Mouse (Mus musculus) midbrain, embryonic 13.5 days (tissue): ENCODE measurements around the gene Mrgprf. TPM values are rescaled to one million over a fixed set of nuclear protein-coding genes. Genes with fewer than 3 reads are reported as not detected.
A peak's percentile ranks its signal among the peaks of the same experiment; 100 is the strongest.

ENCODE experiments used
- ATAC-seq: fragments of 200-750 bp; cut with Nextera tagmentation; 2 replicates; pipeline ENCODE4 v1.8.0; 2017; ENCODE audit warnings: mild to moderate bottlenecking, moderate TSS enrichment, moderate library complexity
- H3K27ac ChIP-seq: fragments of 300-500 bp; sonication (generic); 2 replicates; pipeline ENCODE4 v1.5.1; 2015; ENCODE audit warnings: inconsistent platforms, mild to moderate bottlenecking, moderate library complexity
- H3K27me3 ChIP-seq: fragments of 300-500 bp; sonication (generic); 2 replicates; pipeline ENCODE4 v1.6.1; 2015; ENCODE audit warnings: mild to moderate bottlenecking, inconsistent platforms
- H3K36me3 ChIP-seq: fragments of 300-500 bp; sonication (generic); 2 replicates; pipeline ENCODE4 v1.6.1; 2015; ENCODE audit warnings: mild to moderate bottlenecking, inconsistent platforms
- H3K4me1 ChIP-seq: fragments of 300-500 bp; sonication (generic); replicated peaks from 2 replicates; pipeline ENCODE4 v1.6.1; 2015; ENCODE audit warnings: inconsistent platforms
- H3K4me2 ChIP-seq: fragments of 300-500 bp; sonication (generic); replicated peaks from 2 replicates; pipeline ENCODE4 v1.6.1; 2015; ENCODE audit warnings: moderate library complexity, mild to moderate bottlenecking, inconsistent platforms
- H3K4me3 ChIP-seq: fragments of 300-500 bp; sonication (generic); replicated peaks from 2 replicates; pipeline ENCODE4 v1.5.1; 2015; ENCODE audit warnings: mild to moderate bottlenecking, inconsistent platforms
- H3K9ac ChIP-seq: fragments of 300-500 bp; sonication (generic); replicated peaks from 2 replicates; pipeline ENCODE4 v1.6.1; 2015; ENCODE audit warnings: mild to moderate bottlenecking, inconsistent platforms
- H3K9me3 ChIP-seq: fragments of 300-500 bp; sonication (generic); 2 replicates; pipeline ENCODE4 v1.6.1; 2016; ENCODE audit warnings: mild to moderate bottlenecking, inconsistent platforms
- WGBS: fragments of 180-500 bp; shearing (Covaris S2); methylation state at CpG from one replicate; pipeline ENCODE4 v1.1.7; 2015; 5-methylcytosine and 5-hydroxymethylcytosine counted together
- polyA plus RNA-seq: library from polyadenylated mRNA; unstranded; fragments of >200 nt; fragmentation: Nextera tagmentation; extraction: Ambion mirVana; gene quantifications from 2 replicates; pipeline ENCODE4 v1.2.1, GENCODE M21; 2015

Mrgprf gene
- 2.4 and 2.8 TPM in 2 replicates for polyA plus RNA-seq

- Histone ChIP-seq H3K9me3 (no peaks in the 10 kb centered on the region), H3K4me3 (no peak within 1 kb of the TSS), H3K4me1 (peaks cover 16% of the 10 kb centered on the region), H3K4me2 (no peak within 1 kb of the TSS), H3K27ac (no peak within 1 kb of the TSS), H3K9ac (no peak within 1 kb of the TSS), H3K36me3 (no peaks in the 10 kb centered on the region), H3K27me3 (0 out of 2 replicates have a peak, but pooled peaks cover 5% of the 10 kb centered on the region)
- no peak for ATAC-seq
- 39% methylated on average over 12 of the region's 13 CpGs for WGBS
These were observed at the start of gene Mrgprf for GRCm38 (mm10) chr7:145300321-145301007. Mrgprf (plus strand) TSS chr7:145300828.

- WGBS: 26% methylated on average over 8 of the region's 8 CpGs
These were observed 47.7 kb upstream of the Mrgprf start for GRCm38 (mm10) chr7:145252715-145253476.

GRCm38 (mm10) chr7:145253986-145254630 is 46.5 kb upstream of the Mrgprf start:
- Histone ChIP-seq H3K4me3 (no peak overlapping the region), H3K4me2 (no peak overlapping the region), H3K9ac (no peak overlapping the region), H3K9me3 (no peaks in the 10 kb centered on the region), H3K36me3 (no peaks in the 10 kb centered on the region), H3K4me1 (no peaks in the 10 kb centered on the region), H3K27ac (no peak overlapping the region), H3K27me3 (no peaks in the 10 kb centered on the region)
- 81% methylated on average over 3 of the region's 3 CpGs for WGBS
- no peak for ATAC-seq

More at GRCm38 (mm10) chr7:145252715-145253476, 47.7 kb upstream of the Mrgprf start:
- Histone ChIP-seq H3K4me2 (no peak overlapping the region), H3K4me3 (no peak overlapping the region), H3K36me3 (no peaks in the 10 kb centered on the region), H3K9ac (peak overlapping the region; percentile 50; the same call in 1 of the 2 replicates), H3K4me1 (no peaks in the 10 kb centered on the region), H3K27ac (no peak overlapping the region), H3K9me3 (no peaks in the 10 kb centered on the region), H3K27me3 (no peaks in the 10 kb centered on the region)
- ATAC-seq: peak; percentile 80

GRCm38 (mm10) chr7:145256092-145256491 is 44.5 kb upstream of the Mrgprf start:
- Histone ChIP-seq H3K4me2 (no peak overlapping the region), H3K9me3 (no peaks in the 10 kb centered on the region), H3K4me1 (no peaks in the 10 kb centered on the region), H3K27ac (no peak overlapping the region), H3K4me3 (no peak overlapping the region), H3K27me3 (no peaks in the 10 kb centered on the region), H3K9ac (no peak overlapping the region), H3K36me3 (no peaks in the 10 kb centered on the region)
- 100% methylated on average over 1 of the region's 1 CpGs for WGBS
- ATAC-seq: no peak

- Histone ChIP-seq H3K4me1 (no peaks in the 10 kb centered on the region), H3K9ac (no peak overlapping the region), H3K27ac (no peak overlapping the region), H3K36me3 (peaks cover 7% of the 10 kb centered on the region; the same call in 1 of the 2 replicates), H3K4me2 (no peak overlapping the region), H3K4me3 (no peak overlapping the region), H3K9me3 (no peaks in the 10 kb centered on the region), H3K27me3 (no peaks in the 10 kb centered on the region)
- no peak for ATAC-seq
- 89% methylated on average over 9 of the region's 9 CpGs for WGBS
These were observed 36.4 kb upstream of the Mrgprf start for GRCm38 (mm10) chr7:145264202-145264601.

GRCm38 (mm10) chr7:145266011-145266410 is 34.6 kb upstream of the Mrgprf start:
- Histone ChIP-seq H3K4me3 (no peak overlapping the region), H3K4me1 (no peaks in the 10 kb centered on the region), H3K36me3 (peaks cover 11% of the 10 kb centered on the region; the same call in 1 of the 2 replicates), H3K4me2 (no peak overlapping the region), H3K9me3 (no peaks in the 10 kb centered on the region), H3K9ac (no peak overlapping the region), H3K27me3 (no peaks in the 10 kb centered on the region), H3K27ac (no peak overlapping the region)
- 88% methylated on average over 2 of the region's 2 CpGs for WGBS
- ATAC-seq: no peak

GRCm38 (mm10) chr7:145268890-145269289 is 31.7 kb upstream of the Mrgprf start:
- H3K9me3 ChIP-seq: no peaks in the 10 kb centered on the region
- 97% methylated on average over 7 of the region's 7 CpGs for WGBS
- no peak overlapping the region for H3K27ac ChIP-seq
- H3K4me1 ChIP-seq: no peaks in the 10 kb centered on the region
- H3K36me3 ChIP-seq: peaks cover 35% of the 10 kb centered on the region
- no peak overlapping the region for H3K4me2 ChIP-seq
- H3K27me3 ChIP-seq: no peaks in the 10 kb centered on the region
- no peak overlapping the region for H3K4me3 ChIP-seq
- no peak overlapping the region for H3K9ac ChIP-seq
- no peak for ATAC-seq

GRCm38 (mm10) chr7:145270955-145271354 is 29.7 kb upstream of the Mrgprf start:
- WGBS: 96% methylated on average over 5 of the region's 5 CpGs
- ATAC-seq: no peak
- H3K27ac ChIP-seq: no peak overlapping the region
- H3K4me2 ChIP-seq: no peak overlapping the region
- peaks cover 41% of the 10 kb centered on the region for H3K36me3 ChIP-seq
- H3K9me3 ChIP-seq: no peaks in the 10 kb centered on the region
- no peak overlapping the region for H3K9ac ChIP-seq
- no peaks in the 10 kb centered on the region for H3K4me1 ChIP-seq
- no peak overlapping the region for H3K4me3 ChIP-seq
- no peaks in the 10 kb centered on the region for H3K27me3 ChIP-seq

GRCm38 (mm10) chr7:145275488-145275887 is 25.1 kb upstream of the Mrgprf start:
- no peaks in the 10 kb centered on the region for H3K9me3 ChIP-seq
- no peak overlapping the region for H3K9ac ChIP-seq
- WGBS: 90% methylated on average over 3 of the region's 3 CpGs
- no peak overlapping the region for H3K27ac ChIP-seq
- H3K4me3 ChIP-seq: no peak overlapping the region
- H3K27me3 ChIP-seq: no peaks in the 10 kb centered on the region
- peaks cover 62% of the 10 kb centered on the region for H3K36me3 ChIP-seq
- H3K4me1 ChIP-seq: no peaks in the 10 kb centered on the region
- ATAC-seq: no peak
- no peak overlapping the region for H3K4me2 ChIP-seq

GRCm38 (mm10) chr7:145281396-145281795 is 19.2 kb upstream of the Mrgprf start:
- Histone ChIP-seq H3K4me3 (no peak overlapping the region), H3K4me1 (peaks cover 20% of the 10 kb centered on the region), H3K36me3 (peaks cover 23% of the 10 kb centered on the region), H3K4me2 (no peak overlapping the region), H3K27me3 (no peaks in the 10 kb centered on the region), H3K27ac (no peak overlapping the region), H3K9ac (no peak overlapping the region), H3K9me3 (no peaks in the 10 kb centered on the region)
- 87% methylated on average over 4 of the region's 4 CpGs for WGBS
- ATAC-seq: no peak

- Histone ChIP-seq H3K27ac (no peak overlapping the region), H3K4me1 (peaks cover 20% of the 10 kb centered on the region), H3K27me3 (no peaks in the 10 kb centered on the region), H3K4me3 (peak overlapping the region; percentile 42), H3K9me3 (no peaks in the 10 kb centered on the region), H3K9ac (peak overlapping the region; percentile 54; the same call in 1 of the 2 replicates), H3K36me3 (peaks cover 12% of the 10 kb centered on the region), H3K4me2 (peak overlapping the region; percentile 54)
- WGBS: 55% methylated on average over 4 of the region's 4 CpGs
- 0 out of 2 replicates have a peak, but pooled peaks have one; percentile 6 for ATAC-seq
These were observed 17.6 kb upstream of the Mrgprf start for GRCm38 (mm10) chr7:145283041-145283440.
